ENCODE assay signal across 26 mouse cellular contexts in genomic region chr12:82322759-82323451, GRCm38 (mm10).
DNase-seq lines count a peak whose midpoint lies in the region; ATAC-seq lines count a peak whose summit lies in the region.
"Had no signal": no experiment of that assay in that cellular context is flagged by ENCODE, and none has a peak within 500 bp of the region (broad histone marks: within the 10 kb centered on the region; RNA-seq: fewer than 3 reads in every experiment).

No protein-coding gene starts in this region.

- no peak overlapping the region for H3K4me2 ChIP-seq in embryonic facial prominence, embryonic 12.5 days (replicated peaks)
- H3K4me2 ChIP-seq in embryonic facial prominence, embryonic 15.5 days (replicated peaks), result no peak overlapping the region
- no peak overlapping the region for H3K4me2 ChIP-seq in forebrain, embryonic 12.5 days
- H3K4me2 ChIP-seq: heart, embryonic 11.5 days; limb, embryonic 13.5 days; lung, embryonic 15.5 days; midbrain, embryonic 13.5 days had no signal

- H3K36me3 ChIP-seq in embryonic facial prominence, embryonic 12.5 days, result no peaks in the 10 kb centered on the region
- no peaks in the 10 kb centered on the region for H3K36me3 ChIP-seq in embryonic facial prominence, embryonic 10.5 days (replicated peaks)
- H3K36me3 ChIP-seq in embryonic facial prominence, embryonic 15.5 days, result no peaks in the 10 kb centered on the region
- no peaks in the 10 kb centered on the region for H3K36me3 ChIP-seq in forebrain, embryonic 12.5 days (replicated peaks)
- H3K36me3 ChIP-seq: hindbrain, embryonic 10.5 days; limb, embryonic 13.5 days; lung, embryonic 15.5 days; midbrain, embryonic 13.5 days had no signal

- H3K4me3 ChIP-seq in embryonic facial prominence, embryonic 12.5 days, result no peak overlapping the region
- no peak overlapping the region for H3K4me3 ChIP-seq in embryonic facial prominence, embryonic 10.5 days
- no peak overlapping the region for H3K4me3 ChIP-seq in embryonic facial prominence, embryonic 15.5 days (replicated peaks)
- H3K4me3 ChIP-seq in forebrain, embryonic 12.5 days (replicated peaks), result no peak overlapping the region
- H3K4me3 ChIP-seq: hindbrain, embryonic 10.5 days; limb, embryonic 13.5 days; lung, embryonic 15.5 days; megakaryocyte, embryonic 14.5 days; midbrain, embryonic 13.5 days had no signal

- no peak for ATAC-seq in embryonic facial prominence, embryonic 12.5 days (ENCODE audit: insufficient number of reproducible peaks, insufficient read depth, low FRiP score, low TSS enrichment)
- no peak for ATAC-seq in embryonic facial prominence, embryonic 15.5 days (ENCODE audit: insufficient number of reproducible peaks, low FRiP score, low TSS enrichment, low read depth)
- no peak for ATAC-seq in forebrain, embryonic 12.5 days (ENCODE audit: low FRiP score)
- ATAC-seq: forebrain, embryonic 16.5 days; hindbrain, embryonic 16.5 days; intestine, embryonic 16.5 days; midbrain, embryonic 13.5 days had no signal

- intact Hi-C loops in left cerebral cortex, postnatal 25 days (cut with DNase I), result no loop called here

- DNase-seq in embryonic facial prominence, embryonic 10.5 days (ENCODE audit: low spot score), result no peak
- peak; percentile 59 for DNase-seq in kidney, adult 9 months
- DNase-seq in kidney, postnatal 4 days, result no peak
- DNase-seq in 416B (ENCODE audit: low read depth), result peak; percentile 43
- no peak for DNase-seq in left cerebral cortex, postnatal 25 days (ENCODE audit: low spot score in 2 of 2)
- DNase-seq: adrenal gland, postnatal 25 days; cerebellum, adult 9-11 months; heart, postnatal 10 days; kidney, postnatal 25 days; lung, postnatal 36 days; thymus, adult 2 months had no signal

- peak overlapping the region; percentile 46; the same call in 1 of the 2 replicates for H3K27ac ChIP-seq in embryonic facial prominence, embryonic 12.5 days
- H3K27ac ChIP-seq in embryonic facial prominence, embryonic 10.5 days (replicated peaks), result no peak overlapping the region
- H3K27ac ChIP-seq in embryonic facial prominence, embryonic 15.5 days (replicated peaks), result peak overlapping the region; percentile 52
- no peak overlapping the region for H3K27ac ChIP-seq in forebrain, embryonic 12.5 days
- H3K27ac ChIP-seq: hindbrain, embryonic 10.5 days; limb, embryonic 13.5 days; liver, embryonic 14.5 days; lung, embryonic 15.5 days; midbrain, embryonic 13.5 days had no signal

- no peaks in the 10 kb centered on the region for H3K9me3 ChIP-seq in embryonic facial prominence, embryonic 12.5 days
- H3K9me3 ChIP-seq in embryonic facial prominence, embryonic 10.5 days, result no peaks in the 10 kb centered on the region
- H3K9me3 ChIP-seq in embryonic facial prominence, embryonic 15.5 days (replicated peaks), result no peaks in the 10 kb centered on the region
- H3K9me3 ChIP-seq in forebrain, embryonic 12.5 days, result no peaks in the 10 kb centered on the region
- H3K9me3 ChIP-seq: G1E; hindbrain, embryonic 10.5 days; limb, embryonic 13.5 days; lung, embryonic 15.5 days; megakaryocyte, embryonic 14.5 days; midbrain, embryonic 13.5 days had no signal

- peaks cover 19% of the 10 kb centered on the region; the same call in 1 of the 2 replicates for H3K4me1 ChIP-seq in embryonic facial prominence, embryonic 12.5 days
- peaks cover 21% of the 10 kb centered on the region for H3K4me1 ChIP-seq in embryonic facial prominence, embryonic 10.5 days
- H3K4me1 ChIP-seq in embryonic facial prominence, embryonic 15.5 days, result peaks cover 30% of the 10 kb centered on the region
- H3K4me1 ChIP-seq in forebrain, embryonic 12.5 days, result peaks cover 13% of the 10 kb centered on the region; the same call in 1 of the 2 replicates

- no peaks in the 10 kb centered on the region for H3K27me3 ChIP-seq in embryonic facial prominence, embryonic 12.5 days
- no peaks in the 10 kb centered on the region for H3K27me3 ChIP-seq in embryonic facial prominence, embryonic 10.5 days (replicated peaks; ENCODE audit: low read depth, poor library complexity, severe bottlenecking)
- H3K27me3 ChIP-seq in embryonic facial prominence, embryonic 15.5 days, result no peaks in the 10 kb centered on the region
- H3K27me3 ChIP-seq in forebrain, embryonic 12.5 days, result no peaks in the 10 kb centered on the region
- H3K27me3 ChIP-seq: CH12.LX; limb, embryonic 13.5 days; lung, embryonic 15.5 days; megakaryocyte, embryonic 14.5 days; midbrain, embryonic 13.5 days had no signal

- no peak overlapping the region for H3K9ac ChIP-seq in embryonic facial prominence, embryonic 12.5 days
- H3K9ac ChIP-seq in embryonic facial prominence, embryonic 15.5 days, result no peak overlapping the region
- H3K9ac ChIP-seq in forebrain, embryonic 12.5 days, result no peak overlapping the region
- H3K9ac ChIP-seq: limb, embryonic 13.5 days; liver, embryonic 14.5 days; lung, embryonic 15.5 days; midbrain, embryonic 13.5 days had no signal

- 54% methylated on average over 7 of the region's 7 CpGs for WGBS in embryonic facial prominence, embryonic 12.5 days
- WGBS in embryonic facial prominence, embryonic 10.5 days, result 65% methylated on average over 7 of the region's 7 CpGs
- 38% methylated on average over 7 of the region's 7 CpGs for WGBS in embryonic facial prominence, embryonic 15.5 days
- WGBS in forebrain, embryonic 12.5 days, result 76% methylated on average over 7 of the region's 7 CpGs

Comparison
In these comparisons a context has a peak if more than half of its experiments do, and no peak if none do; other contexts are left out.
1. H3K27ac ChIP-seq: peak in embryonic facial prominence, embryonic 12.5 days (single experiment) and embryonic facial prominence, embryonic 15.5 days (single experiment); none in embryonic facial prominence, embryonic 10.5 days (single experiment) and forebrain, embryonic 12.5 days (single experiment).
2. DNase-seq: peak in kidney, adult 9 months (single experiment) and 416B (single experiment); none in embryonic facial prominence, embryonic 10.5 days (single experiment), kidney, postnatal 4 days (0 of 2) and left cerebral cortex, postnatal 25 days (0 of 2).